Mouse (Mus musculus): ENCODE data around the gene Ppp1r13b.

DNA sequence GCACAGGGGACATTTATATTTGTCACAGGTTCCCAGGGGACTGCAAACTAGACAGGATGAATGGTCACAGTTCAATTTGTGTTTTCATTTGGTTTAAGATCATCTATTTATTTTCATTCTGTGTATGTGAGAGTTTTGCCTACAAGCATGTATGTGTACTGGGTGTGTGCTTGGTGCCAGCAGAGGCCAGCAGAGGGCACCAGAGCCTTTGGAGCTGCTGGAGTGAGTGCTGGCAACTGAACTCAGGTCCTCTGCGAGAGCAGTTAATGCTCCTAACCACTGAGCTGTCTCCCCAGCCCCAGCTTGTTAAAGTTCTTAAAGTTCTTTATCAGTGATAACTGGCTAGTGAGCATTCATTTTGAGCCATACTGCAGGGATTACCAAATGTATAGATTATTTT, 128.4 kb downstream of the Ppp1r13b start:
- TF ChIP-seq CTCF (IDR thresholded peaks at IDR 0.05; ENCODE audit: extremely low read depth, insufficient read depth, insufficient read length, insufficient replicate concordance) (no peak), POLR2A (IDR thresholded peaks at IDR 0.05; ENCODE audit: low read depth, low read length) (no peak)
